Mouse (Mus musculus) limb, embryonic 14.5 days (tissue): Measurements from ENCODE around the gene Gjb3. TPM values are rescaled to one million over a fixed set of nuclear protein-coding genes. Genes with fewer than 3 reads are reported as not detected.
A peak's percentile ranks its signal among the peaks of the same experiment; 100 is the strongest.

Experiments used
- ATAC-seq: fragments of 200-750 bp; cut with Nextera tagmentation; 2 replicates; pipeline ENCODE4 v1.8.0; 2017; ENCODE audit warnings: low read depth, moderate number of reproducible peaks, moderate TSS enrichment; ENCODE audit not compliant: low FRiP score
- DNase-seq: peaks from one replicate; pipeline ENCODE4 v3.0.0-alpha.2; 2015; ENCODE audit warnings: low spot score
- H3K27ac ChIP-seq: fragments of 300-500 bp; sonication (generic); replicated peaks from 2 replicates; pipeline ENCODE4 v1.5.1; 2014; ENCODE audit warnings: low read depth, mild to moderate bottlenecking, low read length, moderate library complexity, mixed read lengths
- H3K27me3 ChIP-seq: fragments of 300-500 bp; sonication (generic); 2 replicates; pipeline ENCODE4 v1.6.1; 2014; ENCODE audit warnings: low read length, mixed read lengths; ENCODE audit not compliant: control insufficient read depth, insufficient read depth
- H3K36me3 ChIP-seq: fragments of 300-500 bp; sonication (generic); 2 replicates; pipeline ENCODE4 v1.6.1; 2014; ENCODE audit warnings: mild to moderate bottlenecking, low read length, moderate library complexity, mixed read lengths; ENCODE audit not compliant: control insufficient read depth, insufficient read depth
- H3K4me1 ChIP-seq: fragments of 300-500 bp; sonication (generic); 2 replicates; pipeline ENCODE4 v1.6.1; 2014; ENCODE audit warnings: antibody characterized with exemption, low read length, mixed read lengths; ENCODE audit not compliant: control insufficient read depth, insufficient read depth
- H3K4me2 ChIP-seq: fragments of 300-500 bp; sonication (generic); replicated peaks from 2 replicates; pipeline ENCODE4 v1.6.1; 2014; ENCODE audit warnings: low read depth, mild to moderate bottlenecking, low read length, moderate library complexity; ENCODE audit not compliant: severe bottlenecking
- H3K4me3 ChIP-seq: fragments of 300-500 bp; sonication (generic); replicated peaks from 2 replicates; pipeline ENCODE4 v1.5.1; 2014; ENCODE audit warnings: low read length
- H3K9ac ChIP-seq: fragments of 300-500 bp; sonication (generic); 2 replicates; pipeline ENCODE4 v1.6.1; 2014; ENCODE audit warnings: mild to moderate bottlenecking, low read depth, low read length, moderate library complexity; ENCODE audit not compliant: severe bottlenecking
- H3K9me3 ChIP-seq: fragments of 300-500 bp; sonication (generic); 2 replicates; pipeline ENCODE4 v1.6.1; 2016; ENCODE audit warnings: low read length; ENCODE audit not compliant: control insufficient read depth
- POLR2A ChIP-seq: fragments of 200-500 bp; IDR thresholded peaks from 2 replicates; pipeline ENCODE4 v1.8.0; 2012; ENCODE audit warnings: inconsistent platforms, mild to moderate bottlenecking, moderate library complexity, borderline replicate concordance; ENCODE audit not compliant: insufficient read depth, insufficient read length; ENCODE audit errors: extremely low read depth
- WGBS: fragments of 180-500 bp; shearing (Covaris S2); extraction: QIAGEN DNeasy Blood & Tissue Kit; methylation state at CpG from one replicate; pipeline ENCODE4 v1.1.7; 2014; 5-methylcytosine and 5-hydroxymethylcytosine counted together
- polyA plus RNA-seq, 2 experiments: library from polyadenylated mRNA; depleted of rRNA in 1 of 2; stranded (reverse) in 1 of 2; unstranded in 1 of 2; fragments of >200 nt; fragmentation: Nextera tagmentation in 1 of 2; extraction: Ambion mirVana in 1 of 2; gene quantifications; 2 replicates each; pipeline versions ENCODE4 v1.2.1 to v1.2.3; 2012 to 2014

Gjb3 gene
- polyA plus RNA-seq, 2 experiments, result 5.3 to 10.0 TPM

GRCm38 (mm10) chr4:127312349-127312748 is 18.3 kb downstream of the Gjb3 start:
- DNase-seq, result no peak
- ATAC-seq, result no peak
- H3K9ac ChIP-seq, result no peak overlapping the region
- no peaks in the 10 kb centered on the region for H3K9me3 ChIP-seq
- peaks cover 5% of the 10 kb centered on the region; the same call in 1 of the 2 replicates for H3K4me1 ChIP-seq
- no peak overlapping the region for H3K27ac ChIP-seq
- H3K4me2 ChIP-seq, result no peak overlapping the region
- TF ChIP-seq POLR2A, result no peak
- peaks cover 8% of the 10 kb centered on the region for H3K27me3 ChIP-seq
- 65% methylated on average over 24 of the region's 24 CpGs for WGBS
- H3K4me3 ChIP-seq, result no peak overlapping the region
- no peaks in the 10 kb centered on the region for H3K36me3 ChIP-seq

GRCm38 (mm10) chr4:127311561-127311960 is 19.1 kb downstream of the Gjb3 start:
- DNase-seq (no peak), ATAC-seq (no peak)
- H3K4me3 ChIP-seq, result no peak overlapping the region
- H3K9me3 ChIP-seq, result no peaks in the 10 kb centered on the region
- no peaks in the 10 kb centered on the region for H3K36me3 ChIP-seq
- H3K9ac ChIP-seq, result no peak overlapping the region
- H3K27me3 ChIP-seq, result peaks cover 8% of the 10 kb centered on the region
- TF ChIP-seq POLR2A, result no peak
- WGBS, result 54% methylated on average over 9 of the region's 9 CpGs
- H3K4me2 ChIP-seq, result no peak overlapping the region
- H3K4me1 ChIP-seq, result peaks cover 5% of the 10 kb centered on the region; the same call in 1 of the 2 replicates
- H3K27ac ChIP-seq, result no peak overlapping the region

- no peak overlapping the region for H3K27ac ChIP-seq
- H3K4me2 ChIP-seq, result no peak overlapping the region
- no peak for TF ChIP-seq POLR2A
- no peaks in the 10 kb centered on the region for H3K4me1 ChIP-seq
- no peak overlapping the region for H3K9ac ChIP-seq
- H3K36me3 ChIP-seq, result no peaks in the 10 kb centered on the region
- DNase-seq (no peak), ATAC-seq (no peak)
- H3K4me3 ChIP-seq, result no peak overlapping the region
- no peaks in the 10 kb centered on the region for H3K9me3 ChIP-seq
- no peaks in the 10 kb centered on the region for H3K27me3 ChIP-seq
- 61% methylated on average over 2 of the region's 2 CpGs for WGBS
These were observed 23.7 kb downstream of the Gjb3 start for GRCm38 (mm10) chr4:127306915-127307314.

- Histone ChIP-seq H3K4me2 (no peak overlapping the region), H3K4me1 (no peaks in the 10 kb centered on the region), H3K27ac (no peak overlapping the region), H3K27me3 (no peaks in the 10 kb centered on the region), H3K9ac (no peak overlapping the region), H3K36me3 (no peaks in the 10 kb centered on the region), H3K4me3 (no peak overlapping the region), H3K9me3 (no peaks in the 10 kb centered on the region)
- no peak for DNase-seq
- whole genome bisulfite sequencing, result 68% methylated on average over 3 of the region's 3 CpGs
- no peak for ATAC-seq
- TF ChIP-seq POLR2A, result no peak
These were observed 26.8 kb downstream of the Gjb3 start for GRCm38 (mm10) chr4:127303796-127304195.

- H3K9me3 ChIP-seq, result no peaks in the 10 kb centered on the region
- H3K27ac ChIP-seq, result no peak overlapping the region
- no peak for TF ChIP-seq POLR2A
- H3K4me1 ChIP-seq, result no peaks in the 10 kb centered on the region
- H3K27me3 ChIP-seq, result no peaks in the 10 kb centered on the region
- no peaks in the 10 kb centered on the region for H3K36me3 ChIP-seq
- ATAC-seq (0 out of 2 replicates have a peak, but pooled peaks have one; percentile 37), DNase-seq (peak; percentile 20)
- no peak overlapping the region for H3K4me3 ChIP-seq
- WGBS, result 62% methylated on average over 5 of the region's 5 CpGs
- no peak overlapping the region for H3K4me2 ChIP-seq
- H3K9ac ChIP-seq, result no peak overlapping the region
These were observed 30.1 kb downstream of the Gjb3 start for GRCm38 (mm10) chr4:127300503-127300902.

GRCm38 (mm10) chr4:127292631-127293030 is 38.0 kb downstream of the Gjb3 start:
- 82% methylated on average over 5 of the region's 5 CpGs for WGBS
- H3K27ac ChIP-seq, result no peak overlapping the region
- no peaks in the 10 kb centered on the region for H3K36me3 ChIP-seq
- H3K4me1 ChIP-seq, result no peaks in the 10 kb centered on the region
- ATAC-seq (no peak), DNase-seq (no peak)
- TF ChIP-seq POLR2A, result no peak
- no peak overlapping the region for H3K9ac ChIP-seq
- H3K4me2 ChIP-seq, result no peak overlapping the region
- H3K27me3 ChIP-seq, result no peaks in the 10 kb centered on the region
- H3K9me3 ChIP-seq, result no peaks in the 10 kb centered on the region
- H3K4me3 ChIP-seq, result no peak overlapping the region
